ENCODE assay signal across 9 mouse cellular contexts in genomic region chr5:99578692-99579091, GRCm38 (mm10).
DNase-seq lines count a peak whose midpoint lies in the region; ATAC-seq lines count a peak whose summit lies in the region.
"Had no signal": no experiment of that assay in that cellular context is flagged by ENCODE, and none has a peak within 500 bp of the region (broad histone marks: within the 10 kb centered on the region; RNA-seq: fewer than 3 reads in every experiment).

No protein-coding gene starts in this region.

- peaks cover 18% of the 10 kb centered on the region for H3K4me1 ChIP-seq in heart, embryonic 15.5 days (replicated peaks)
- H3K4me1 ChIP-seq in midbrain, embryonic 11.5 days (ENCODE audit: control insufficient read depth, insufficient read depth, low read length) = no peaks in the 10 kb centered on the region
- H3K4me1 ChIP-seq in stomach, embryonic 16.5 days (ENCODE audit: control insufficient read depth, insufficient read depth, low read length) = no peaks in the 10 kb centered on the region

- no peaks in the 10 kb centered on the region for H3K36me3 ChIP-seq in heart, embryonic 15.5 days
- H3K36me3 ChIP-seq in midbrain, embryonic 11.5 days (ENCODE audit: control insufficient read depth, insufficient read depth, low read length) = no peaks in the 10 kb centered on the region
- H3K36me3 ChIP-seq in stomach, embryonic 16.5 days (ENCODE audit: control insufficient read depth, insufficient read depth, low read length) = no peaks in the 10 kb centered on the region
- H3K36me3 ChIP-seq: limb, embryonic 12.5 days had no signal

- H3K27ac ChIP-seq in heart, embryonic 15.5 days = no peak overlapping the region
- H3K27ac ChIP-seq in midbrain, embryonic 11.5 days (ENCODE audit: low read depth, low read length) = no peak overlapping the region
- H3K27ac ChIP-seq in stomach, embryonic 16.5 days (ENCODE audit: low read length) = no peak overlapping the region
- H3K27ac ChIP-seq: limb, embryonic 12.5 days had no signal

- no peak overlapping the region for H3K4me3 ChIP-seq in heart, embryonic 15.5 days
- no peak overlapping the region for H3K4me3 ChIP-seq in midbrain, embryonic 11.5 days (ENCODE audit: low read depth, low read length)
- H3K4me3 ChIP-seq in stomach, embryonic 16.5 days (replicated peaks; ENCODE audit: low read length) = no peak overlapping the region
- H3K4me3 ChIP-seq: limb, embryonic 12.5 days had no signal

- H3K9ac ChIP-seq in heart, embryonic 15.5 days = no peak overlapping the region
- no peak overlapping the region for H3K9ac ChIP-seq in midbrain, embryonic 11.5 days (ENCODE audit: low read length)
- no peak overlapping the region for H3K9ac ChIP-seq in stomach, embryonic 16.5 days (ENCODE audit: low read length)
- H3K9ac ChIP-seq: limb, embryonic 12.5 days had no signal

- no peaks in the 10 kb centered on the region for H3K9me3 ChIP-seq in heart, embryonic 15.5 days (replicated peaks)
- no peaks in the 10 kb centered on the region for H3K9me3 ChIP-seq in midbrain, embryonic 11.5 days (ENCODE audit: control insufficient read depth, low read length)
- H3K9me3 ChIP-seq in stomach, embryonic 16.5 days (replicated peaks; ENCODE audit: control insufficient read depth, low read length) = no peaks in the 10 kb centered on the region

- no peak overlapping the region for H3K4me2 ChIP-seq in heart, embryonic 15.5 days
- H3K4me2 ChIP-seq in midbrain, embryonic 11.5 days = no peak overlapping the region
- H3K4me2 ChIP-seq in stomach, embryonic 16.5 days (ENCODE audit: low read depth, low read length) = no peak overlapping the region
- H3K4me2 ChIP-seq: limb, embryonic 12.5 days had no signal

- peak; percentile 62 for ATAC-seq in frontal cortex, adult (ENCODE audit: low TSS enrichment)
- ATAC-seq in heart, embryonic 15.5 days (replicated peaks; ENCODE audit: insufficient number of reproducible peaks, insufficient read depth, low FRiP score, low read depth) = peak; percentile 69; the same call in 1 of the 2 replicates
- peak; percentile 75 for ATAC-seq in midbrain, embryonic 11.5 days (ENCODE audit: low FRiP score)
- peak; percentile 60; the same call in 1 of the 2 replicates for ATAC-seq in stomach, embryonic 16.5 days (ENCODE audit: insufficient read depth, low FRiP score)

- no peak for DNase-seq in frontal cortex, postnatal 14 days (ENCODE audit: low spot score in 2 of 2)
- peak; percentile 66 for DNase-seq in adipocyte (ENCODE audit: low spot score)
- DNase-seq in embryo, embryonic 10 days (ENCODE audit: low spot score) = peak; percentile 90
- peak; percentile 74 for DNase-seq in kidney, postnatal 10 days
- peak; percentile 91 for DNase-seq in midbrain, embryonic 11.5 days (ENCODE audit: low spot score, missing footprints)

- H3K27me3 ChIP-seq in heart, embryonic 15.5 days = no peaks in the 10 kb centered on the region
- H3K27me3 ChIP-seq in midbrain, embryonic 11.5 days (ENCODE audit: control insufficient read depth, insufficient read depth, low read length) = no peaks in the 10 kb centered on the region
- no peaks in the 10 kb centered on the region for H3K27me3 ChIP-seq in stomach, embryonic 16.5 days (ENCODE audit: control insufficient read depth, insufficient read depth, low read length)
- H3K27me3 ChIP-seq: limb, embryonic 12.5 days had no signal

- WGBS in heart, embryonic 15.5 days = 12% methylated on average over 4 of the region's 4 CpGs
- WGBS in midbrain, embryonic 11.5 days = 5% methylated on average over 4 of the region's 4 CpGs
- WGBS in stomach, embryonic 16.5 days = 12% methylated on average over 4 of the region's 4 CpGs

Comparison
In these comparisons a context has a peak if more than half of its experiments do, and no peak if none do; other contexts are left out.
1. DNase-seq: peak in adipocyte (single experiment), embryo, embryonic 10 days (single experiment), kidney, postnatal 10 days (single experiment) and midbrain, embryonic 11.5 days (single experiment); none in frontal cortex, postnatal 14 days (0 of 2).
2. Peak in every context shown above with its lines, with median percentiles within 50 percentile points of each other: ATAC-seq.